Mouse (Mus musculus) cerebellum, adult (tissue): ENCODE results near the gene Aatf.

Experiments
- ATAC-seq: cut with Nextera tagmentation; 2 replicates; pipeline ENCODE4 v1.9.2; 2017; ENCODE audit warnings: mild to moderate bottlenecking, moderate library complexity, mixed read lengths; ENCODE audit not compliant: insufficient number of reproducible peaks, low FRiP score, low TSS enrichment

Aatf gene

DNA sequence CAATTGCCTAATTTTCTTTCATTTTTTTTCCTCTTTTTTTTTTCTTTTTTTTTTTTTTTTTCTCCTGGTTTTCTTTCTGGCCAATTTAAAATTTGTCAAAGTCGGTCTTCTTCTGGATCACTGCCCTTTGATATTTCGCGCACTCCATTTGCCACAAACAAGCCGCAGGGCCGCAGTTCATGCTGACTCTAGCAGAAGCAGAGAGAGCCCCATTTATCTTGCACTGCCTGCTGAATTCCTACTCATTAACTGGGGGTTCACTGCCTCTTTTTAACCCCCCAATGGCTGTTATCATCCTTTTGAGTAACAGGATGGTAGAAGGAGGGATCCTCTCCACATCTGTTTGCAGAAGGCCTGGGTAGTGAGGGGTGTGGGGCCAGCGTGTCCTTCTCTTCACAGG, 129.4 kb downstream of the Aatf start:
- no peak for ATAC-seq

DNA sequence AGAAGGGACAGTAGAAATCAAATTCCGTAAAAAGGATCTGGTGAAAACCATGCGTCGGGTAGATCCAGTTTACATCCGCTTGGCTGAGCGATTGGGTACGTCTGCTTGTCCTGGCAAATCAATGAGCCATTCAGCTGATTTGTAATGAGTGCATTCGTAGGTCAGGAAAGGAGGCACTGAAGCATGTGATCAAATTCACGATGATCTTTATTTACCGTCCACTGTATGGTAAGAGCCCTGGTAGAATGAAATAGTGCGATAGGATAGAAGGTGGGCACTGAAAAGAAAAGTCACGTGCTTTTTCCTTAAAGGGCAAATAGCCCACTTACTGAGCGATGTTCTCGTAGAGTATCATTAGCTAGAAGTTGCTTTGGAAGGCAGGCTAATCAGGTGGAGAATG, 130.9 kb downstream of the Aatf start:
- ATAC-seq = no peak

DNA sequence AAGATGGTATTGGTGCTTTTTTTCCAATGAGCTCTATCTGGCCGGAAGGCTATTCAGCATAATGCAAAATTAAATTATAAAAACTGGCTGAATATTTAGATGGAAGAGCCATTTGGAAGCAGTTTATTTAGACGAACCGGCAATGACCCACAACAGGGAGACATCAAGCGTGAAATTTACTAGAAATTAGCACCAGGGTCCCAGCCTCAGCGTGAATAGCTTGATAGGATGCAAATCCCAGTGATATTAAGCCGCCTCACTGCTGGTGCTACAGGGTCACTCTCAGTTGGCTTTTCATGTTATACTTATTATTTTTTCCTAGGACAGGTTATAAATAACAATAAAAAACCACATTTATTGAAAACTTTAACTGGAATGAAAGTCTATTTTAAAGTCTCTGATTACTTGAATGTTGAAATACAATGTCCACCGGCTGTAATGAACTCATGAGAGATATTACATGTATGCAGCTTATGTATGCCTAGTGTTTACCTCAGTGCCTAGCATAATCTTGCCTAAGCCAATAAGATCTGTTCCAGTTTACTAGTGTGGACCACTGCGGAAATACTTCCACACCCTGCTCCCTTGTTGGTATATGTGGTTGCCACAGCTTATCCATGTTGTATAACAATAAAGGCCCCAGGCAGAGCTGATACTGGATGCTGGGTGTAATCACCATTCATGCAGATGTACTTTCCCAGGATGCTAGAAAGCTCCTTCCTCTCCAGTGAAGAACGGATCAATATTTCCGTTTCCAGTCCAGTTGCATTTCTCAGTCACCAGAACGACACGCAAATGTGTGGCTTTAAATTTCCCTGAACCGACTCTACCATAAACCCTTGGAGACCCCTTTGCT, 136.6 kb downstream of the Aatf start:
- ATAC-seq = no peak

DNA sequence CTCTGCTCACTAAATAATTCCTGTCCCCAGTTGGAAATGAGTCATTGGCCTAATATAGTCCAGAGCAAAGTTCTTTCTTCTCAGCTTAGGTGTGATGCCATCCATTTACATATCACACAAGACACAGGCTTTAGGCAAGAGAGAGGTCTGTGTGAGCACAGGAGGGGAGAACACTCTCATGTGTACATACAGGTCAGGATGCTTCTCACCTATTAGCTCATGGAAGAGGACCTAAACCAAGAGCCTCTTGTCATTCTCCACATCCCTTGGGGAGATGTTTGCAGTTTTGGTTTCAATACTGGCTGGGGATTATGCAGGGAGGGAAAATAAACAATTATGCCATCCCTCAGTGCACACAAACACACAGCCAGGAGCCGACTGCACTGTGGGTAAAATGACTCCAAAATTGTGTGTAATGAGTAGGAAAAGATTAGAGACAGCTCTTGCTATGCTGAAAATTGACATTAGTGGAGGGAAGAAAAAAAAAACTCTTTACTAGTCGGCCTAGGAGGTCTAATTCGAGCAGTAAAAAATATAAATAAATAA, 137.3 kb downstream of the Aatf start:
- no peak for ATAC-seq

DNA sequence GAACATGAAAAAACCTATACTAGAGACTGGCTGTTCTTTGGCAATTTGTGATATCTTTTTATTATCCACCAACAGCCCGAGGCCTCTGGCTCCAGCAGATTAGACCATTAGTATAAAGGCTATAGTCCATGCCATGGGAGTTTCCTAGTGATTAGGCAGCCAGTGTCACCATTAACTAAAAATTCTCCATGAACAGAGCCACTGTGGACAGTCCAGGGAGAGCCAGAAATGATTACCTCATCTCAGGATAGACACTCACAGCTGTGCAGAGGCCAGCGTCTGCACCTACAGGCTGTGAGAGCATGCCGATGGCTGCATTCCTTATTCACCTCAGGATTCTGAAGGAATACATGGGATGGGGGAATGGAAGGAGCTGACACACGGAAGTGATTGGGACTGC, 140.2 kb downstream of the Aatf start:
- no peak for ATAC-seq
